Mouse (Mus musculus) right cerebral cortex, postnatal 10 days (tissue): ENCODE results near the gene Otogl.

Experiments used
- DNase-seq, 2 experiments: peaks; one replicate each; pipeline ENCODE4 v3.0.0; 2021; ENCODE audit warnings: low spot score in 2 of 2

Gene Otogl

DNA sequence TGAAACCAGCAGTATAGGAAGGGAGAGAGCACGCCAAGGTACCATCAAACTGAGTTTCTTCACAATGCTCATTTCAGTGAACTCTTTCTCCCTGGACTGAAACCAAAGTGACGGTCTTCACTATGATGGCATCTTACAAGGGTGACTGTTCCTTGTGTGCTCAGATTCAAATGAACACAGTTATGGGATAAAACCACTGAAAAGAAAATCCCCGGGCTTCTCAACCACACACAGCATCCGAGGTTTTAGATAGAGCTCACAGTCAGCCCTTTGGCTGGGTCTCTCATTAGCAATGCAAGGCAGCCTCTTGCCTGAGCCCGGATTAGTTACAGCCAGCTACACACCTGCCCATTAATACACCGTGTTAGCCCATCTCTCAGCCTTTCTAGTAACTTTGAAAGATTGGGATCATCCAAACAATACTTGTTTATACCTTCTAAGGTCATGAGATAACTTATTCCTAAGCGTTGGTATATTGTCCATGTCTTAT, at the start of gene Otogl:
Gene Otogl (minus strand): TSS at position 51 of the 490 bp plus-strand sequence.
- DNase-seq: no peak

DNA sequence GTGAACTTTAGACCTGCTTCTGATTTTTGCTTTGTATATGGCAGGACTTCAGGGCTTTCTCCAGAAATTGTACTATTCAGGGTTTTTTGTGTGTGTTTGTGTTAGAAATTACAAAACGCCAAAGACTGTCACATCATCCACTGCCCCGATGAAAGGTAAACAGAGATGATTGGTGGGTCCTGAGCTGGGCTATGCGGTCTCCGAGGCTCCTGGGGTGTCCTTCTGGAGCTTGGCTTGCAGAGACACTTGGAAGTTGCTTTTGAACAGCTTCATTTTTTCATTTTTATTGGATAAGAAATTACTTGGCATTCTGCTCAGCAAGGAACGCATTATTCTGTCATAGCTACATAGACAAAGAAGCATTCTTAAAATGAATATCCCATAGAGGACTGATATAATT, 44.7 kb upstream of the Otogl start:
- no peak for DNase-seq

DNA sequence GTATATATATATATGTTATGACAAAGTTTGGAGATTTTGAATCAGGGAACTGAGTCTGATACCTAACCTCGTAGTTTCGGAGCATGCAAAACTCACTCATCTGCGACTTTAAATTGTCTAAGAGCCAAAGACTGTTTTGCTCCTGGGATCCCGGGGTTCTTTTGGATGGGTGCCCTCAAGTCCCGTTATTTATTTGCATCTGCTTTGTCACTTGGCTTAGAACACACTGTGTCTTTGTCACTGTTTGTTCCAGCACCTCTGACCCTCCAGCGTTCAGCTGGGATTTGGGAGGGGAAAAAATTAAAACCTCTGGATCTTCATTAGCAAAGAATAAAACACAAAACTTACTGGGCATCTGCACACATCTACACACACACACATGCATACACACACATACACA, 42.5 kb upstream of the Otogl start:
- no peak for DNase-seq

DNA sequence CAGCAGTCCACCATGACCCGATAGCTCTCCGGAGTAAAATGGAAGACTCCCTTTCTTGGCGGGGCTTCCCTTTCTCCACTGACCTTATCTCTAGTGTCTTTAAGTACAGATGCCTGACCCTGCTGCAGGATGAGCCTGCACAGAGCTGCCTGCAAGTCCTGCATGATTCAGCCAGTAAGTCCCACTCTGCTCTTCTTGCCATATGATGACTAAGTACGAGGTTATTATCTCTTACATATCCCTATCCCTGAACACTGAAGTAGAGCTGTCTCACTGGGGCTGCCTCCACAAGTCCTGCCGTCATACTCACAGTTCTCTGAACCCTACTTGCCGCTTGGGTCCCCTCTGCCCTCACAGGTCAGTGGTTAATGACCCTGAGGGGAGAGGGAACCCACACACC, 39.7 kb upstream of the Otogl start:
- no peak for DNase-seq

DNA sequence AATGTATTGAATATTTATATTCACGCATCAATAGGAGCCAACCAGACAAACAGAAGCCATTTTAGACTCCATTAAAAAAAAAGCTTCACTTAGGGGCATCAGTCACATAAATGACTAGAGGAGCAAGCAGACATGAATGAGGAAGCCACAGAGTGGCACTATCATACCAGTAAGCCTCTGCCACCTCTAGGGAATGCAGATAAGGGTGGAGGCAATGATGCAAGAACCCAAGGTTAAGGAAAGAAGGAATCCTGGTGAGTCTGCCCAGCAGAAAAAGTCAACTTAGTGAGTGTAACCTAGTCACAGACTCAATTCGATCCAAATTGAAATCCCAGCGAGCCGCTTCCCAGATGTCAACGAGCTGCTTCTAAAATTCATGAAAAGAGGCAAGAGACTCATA, 38.0 kb upstream of the Otogl start:
- no peak for DNase-seq

DNA sequence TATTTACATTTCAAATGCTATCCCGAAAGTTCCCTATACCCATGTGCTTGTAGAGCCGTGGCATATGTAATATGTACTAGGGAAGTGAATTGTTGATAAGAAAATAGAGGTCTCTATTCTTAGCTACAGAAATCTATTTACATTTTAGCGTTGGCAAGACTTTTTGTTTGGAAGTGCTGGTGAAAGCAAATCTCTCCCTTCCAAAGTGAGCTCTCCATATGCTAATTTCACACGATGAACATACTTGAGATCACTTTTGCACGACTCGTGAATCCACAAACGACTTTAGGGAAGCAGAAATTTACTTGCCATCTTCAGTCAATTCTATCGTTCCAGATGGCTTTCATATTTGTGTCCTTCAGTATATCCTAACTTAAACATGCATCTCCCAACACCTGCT, 36.7 kb upstream of the Otogl start:
- DNase-seq: no peak

DNA sequence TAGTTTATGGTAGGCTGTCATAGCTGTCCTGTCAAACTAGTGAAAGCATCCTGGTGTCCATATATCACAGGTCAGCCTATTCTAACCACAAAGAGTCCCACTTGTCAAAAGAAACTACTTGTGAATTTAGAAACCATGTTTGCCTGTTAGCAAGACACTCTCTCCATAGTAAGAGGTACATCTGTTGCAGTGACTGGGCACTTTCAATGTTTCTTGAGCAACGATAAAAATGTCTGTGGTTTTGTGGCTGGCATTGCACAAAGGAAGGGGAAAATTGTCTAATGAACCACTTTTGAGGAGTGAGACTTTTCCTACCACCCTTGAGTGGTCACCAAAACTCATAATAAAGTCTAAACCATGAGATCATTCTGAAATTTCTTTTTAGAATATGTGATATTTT, 36.1 kb upstream of the Otogl start:
- DNase-seq: no peak

DNA sequence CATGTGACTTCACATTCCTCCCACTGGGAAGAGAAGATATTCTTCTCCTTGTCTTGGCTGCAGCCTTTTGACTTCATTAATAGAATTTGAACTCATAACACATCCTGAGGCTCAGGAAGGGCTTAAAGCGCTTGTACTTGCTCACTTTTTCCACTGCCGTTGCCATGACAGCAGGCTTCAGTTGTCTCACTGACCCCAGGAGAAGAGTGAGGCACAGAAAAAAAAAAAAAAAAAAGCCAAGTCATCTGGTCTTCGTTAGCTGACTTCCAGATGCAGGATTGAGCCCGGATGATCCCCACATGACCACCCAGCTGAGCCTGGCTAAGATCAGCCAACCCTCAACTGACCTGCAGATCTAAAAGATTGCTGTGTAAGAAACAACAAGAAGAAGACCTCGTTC, 34.4 kb upstream of the Otogl start:
- no peak for DNase-seq

DNA sequence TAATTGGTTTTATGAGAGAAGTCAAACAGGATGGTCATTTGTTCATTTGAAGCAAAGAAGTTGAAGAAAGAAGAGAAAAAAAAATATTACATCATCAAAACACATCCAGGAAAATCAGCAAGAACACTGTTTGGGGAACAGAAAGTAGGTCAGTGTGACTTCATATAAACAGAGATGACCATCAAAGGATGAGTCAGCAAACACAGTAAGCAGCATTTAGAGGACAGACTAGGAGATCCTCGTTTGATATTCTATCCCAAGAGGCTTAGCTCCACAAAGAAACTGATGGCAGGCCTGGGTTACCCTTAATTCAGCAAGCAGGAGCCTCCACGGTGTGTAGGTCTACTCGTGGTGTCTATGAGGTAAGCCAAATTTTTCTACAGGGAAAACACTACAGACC, 31.9 kb upstream of the Otogl start:
- DNase-seq: no peak

DNA sequence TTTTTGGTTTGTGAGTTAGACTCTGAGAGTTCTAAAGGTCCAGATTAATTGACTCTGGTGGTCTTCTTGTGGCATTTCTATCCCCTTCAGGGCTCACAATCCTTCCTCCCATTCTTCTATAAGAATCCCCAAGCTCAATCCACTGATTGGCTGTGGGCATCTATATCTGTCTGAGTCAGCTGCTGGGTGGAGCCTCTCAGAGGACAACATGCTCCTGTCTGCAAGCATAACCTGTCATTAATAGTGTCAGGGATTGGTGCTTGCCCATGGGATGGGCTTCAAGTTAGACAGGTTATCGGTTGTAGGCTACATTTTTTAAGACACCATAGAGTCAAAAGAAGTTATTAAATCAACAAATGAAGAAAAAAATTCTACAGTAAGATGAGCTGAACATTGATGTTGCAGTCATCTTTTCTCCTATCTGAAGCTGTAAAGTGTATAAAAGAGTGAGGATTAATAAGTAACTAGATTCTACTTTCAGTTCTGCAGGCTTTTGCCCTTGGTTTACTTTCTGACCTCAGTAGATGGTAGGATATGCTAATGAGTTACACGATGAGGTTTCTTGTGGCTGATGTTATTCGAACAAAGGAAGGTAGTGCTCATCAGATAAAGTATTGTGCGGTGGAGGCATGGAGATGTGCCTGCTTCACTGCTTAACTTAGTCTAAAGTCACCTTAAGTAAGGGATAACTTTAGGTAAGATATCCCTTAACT, 29.4 kb upstream of the Otogl start:
- no peak for DNase-seq

DNA sequence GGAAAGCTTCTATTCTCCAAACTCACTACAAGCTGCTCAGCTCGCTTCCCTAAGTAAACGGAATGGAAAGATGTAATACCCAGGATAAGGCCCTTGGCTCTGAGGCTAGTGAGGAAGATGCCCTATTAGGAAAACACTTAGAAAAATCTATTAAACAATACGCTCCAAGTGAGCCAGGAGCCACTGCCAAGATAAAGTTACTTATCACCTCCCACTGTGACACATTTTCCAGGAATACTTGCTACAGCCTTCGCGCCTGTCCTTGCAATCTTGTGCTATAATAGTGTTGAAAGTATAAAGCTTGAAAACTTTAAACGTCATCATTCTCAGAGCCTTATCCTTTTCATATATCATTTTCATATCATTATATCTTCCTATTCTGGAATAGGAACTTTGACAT, 28.4 kb upstream of the Otogl start:
- DNase-seq: no peak

DNA sequence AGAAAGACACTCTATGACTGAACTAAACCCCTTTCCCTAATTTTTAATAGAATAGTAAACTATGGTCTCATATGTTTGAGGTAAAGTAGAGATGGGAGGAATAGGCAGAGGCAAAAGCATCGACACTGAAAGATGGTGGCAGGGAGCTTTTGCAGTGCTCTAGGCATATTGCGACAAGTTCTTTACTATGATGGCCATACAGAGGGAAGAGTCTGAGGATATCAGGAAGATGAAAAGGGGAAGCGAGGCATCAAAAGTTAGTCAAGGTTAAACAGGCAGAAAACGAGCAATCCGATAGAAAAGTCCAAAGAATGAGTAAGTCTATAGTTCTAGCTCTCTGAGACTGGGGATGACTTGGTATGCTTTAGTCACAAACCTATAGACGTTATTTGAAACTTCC, 27.9 kb upstream of the Otogl start:
- no peak for DNase-seq

DNA sequence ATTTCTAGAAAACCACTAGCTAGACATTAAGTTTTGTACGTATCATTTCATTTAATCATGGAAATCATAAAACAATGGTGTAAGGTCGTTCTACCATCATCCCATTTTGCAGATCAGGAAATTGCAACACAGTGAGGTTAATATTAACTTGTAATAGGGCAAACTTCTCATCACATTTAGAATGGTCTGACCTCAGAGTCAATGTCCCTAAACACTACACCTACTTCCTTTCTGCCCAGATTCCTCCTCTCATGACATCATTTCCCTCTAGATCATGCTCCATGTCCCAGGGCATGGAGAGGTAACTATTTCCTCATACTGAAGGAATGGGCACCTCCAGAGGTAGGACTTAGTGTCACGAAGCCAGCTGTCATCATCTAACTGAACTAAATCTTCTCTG, 22.1 kb upstream of the Otogl start:
- DNase-seq: no peak

DNA sequence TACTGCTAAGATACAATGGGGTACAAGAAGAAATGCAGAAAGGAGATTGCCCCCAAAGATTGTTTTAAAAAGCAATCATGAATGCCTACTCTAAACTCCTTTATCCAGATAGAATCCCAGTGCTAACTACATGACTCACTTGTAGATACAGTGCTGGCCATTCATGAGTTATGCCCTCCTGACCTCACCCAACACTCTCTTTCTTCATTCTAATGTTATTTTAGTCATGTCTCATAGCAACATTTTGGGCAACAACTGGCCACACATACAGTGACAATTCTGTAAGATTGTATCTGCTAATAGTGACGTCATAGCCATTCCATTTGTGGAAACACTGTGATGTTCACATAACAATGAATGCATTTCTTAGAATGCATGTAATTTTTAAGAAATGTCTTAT, 21.6 kb upstream of the Otogl start:
- DNase-seq: no peak

DNA sequence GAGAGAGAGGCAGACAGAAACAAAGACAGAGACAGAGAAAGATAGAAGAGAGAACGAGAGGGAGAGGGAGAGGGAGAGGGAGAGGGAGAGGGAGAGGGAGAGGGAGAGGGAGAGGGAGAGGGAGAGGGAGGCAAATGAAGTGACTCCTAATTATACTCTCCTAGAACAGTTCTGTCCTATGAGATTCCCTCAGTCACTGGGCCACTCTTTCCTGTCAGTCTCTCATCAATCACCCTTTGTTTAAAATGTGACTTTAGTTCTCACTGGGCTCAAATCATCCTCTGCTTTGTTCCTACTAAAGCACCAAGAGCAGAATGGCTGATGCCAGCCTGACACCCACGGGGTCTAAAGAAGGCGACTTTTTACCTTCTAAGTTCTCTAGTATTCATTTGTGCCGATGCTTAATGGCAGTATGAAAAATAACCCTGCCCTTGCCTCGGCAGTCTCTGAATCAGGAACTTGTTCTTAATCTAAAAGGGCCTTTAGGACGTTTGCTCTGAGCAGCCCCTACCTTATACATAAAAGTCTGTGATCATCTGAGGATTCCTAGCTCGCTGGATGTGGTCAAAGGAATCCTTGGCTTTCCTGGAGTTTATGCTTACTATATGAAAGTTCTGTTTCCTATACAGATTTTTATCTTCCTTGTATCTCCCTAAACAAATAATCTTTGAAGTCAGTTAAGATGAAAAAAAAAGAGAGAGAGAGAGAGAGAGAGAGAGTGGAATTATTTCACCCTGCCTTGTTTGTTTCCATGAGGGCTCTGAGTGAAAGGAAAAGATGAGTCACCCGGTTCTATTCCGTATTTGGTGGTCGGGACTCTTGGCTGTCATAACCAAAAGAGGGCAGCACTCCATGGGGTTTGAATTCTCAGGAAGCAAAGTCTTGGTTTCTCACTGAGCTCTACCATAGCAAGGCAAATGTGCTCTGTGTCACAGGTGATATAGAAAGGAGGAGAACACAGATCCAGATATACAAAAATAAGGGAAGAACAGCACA, 20.2 kb upstream of the Otogl start:
- peak; percentile 68 to 73 for DNase-seq

DNA sequence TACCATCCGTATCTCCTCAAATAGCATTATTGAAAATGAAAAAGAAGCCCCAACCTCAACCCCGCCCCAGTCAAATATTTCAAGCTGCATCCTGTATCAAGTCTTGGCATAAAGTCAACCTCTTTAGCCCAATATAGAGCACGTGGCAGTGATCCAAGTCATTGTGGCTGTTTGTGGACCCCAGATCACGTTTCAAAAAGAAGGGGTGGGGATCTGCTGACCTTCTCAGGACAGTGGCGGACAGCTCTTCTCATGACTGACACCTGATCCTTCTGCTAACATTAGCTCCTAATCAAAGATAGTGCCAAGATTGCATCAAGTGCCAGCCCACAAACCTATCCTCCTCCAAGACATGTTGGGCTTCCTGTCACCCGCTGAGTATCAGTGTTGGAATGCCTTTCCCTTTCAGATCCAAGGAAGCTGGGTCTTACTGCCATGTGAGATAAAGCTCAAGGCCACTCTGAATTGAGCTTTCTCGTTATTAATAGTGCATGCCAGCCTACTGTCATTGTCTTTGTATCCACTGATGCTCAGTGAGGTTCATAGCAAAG, 18.6 kb upstream of the Otogl start:
- no peak for DNase-seq

DNA sequence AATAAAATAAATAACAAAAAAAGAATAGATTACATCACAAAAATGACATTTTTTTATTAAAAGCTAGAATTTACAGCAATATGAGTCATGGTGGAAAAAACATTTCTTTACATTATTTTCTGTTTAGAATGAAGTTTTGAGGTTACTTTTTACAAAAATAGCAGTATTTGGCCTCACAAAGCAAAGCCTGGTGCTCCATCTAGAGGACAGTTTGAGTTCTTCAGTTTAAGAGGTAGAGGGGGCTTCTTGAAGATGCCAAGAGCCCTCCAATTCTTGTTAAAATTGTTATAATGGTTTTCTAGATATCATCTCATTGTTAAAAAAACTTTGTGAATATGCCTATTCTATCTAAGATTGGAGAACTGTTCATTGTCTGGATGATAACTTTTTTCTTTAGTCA, 13.4 kb upstream of the Otogl start:
- no peak for DNase-seq

DNA sequence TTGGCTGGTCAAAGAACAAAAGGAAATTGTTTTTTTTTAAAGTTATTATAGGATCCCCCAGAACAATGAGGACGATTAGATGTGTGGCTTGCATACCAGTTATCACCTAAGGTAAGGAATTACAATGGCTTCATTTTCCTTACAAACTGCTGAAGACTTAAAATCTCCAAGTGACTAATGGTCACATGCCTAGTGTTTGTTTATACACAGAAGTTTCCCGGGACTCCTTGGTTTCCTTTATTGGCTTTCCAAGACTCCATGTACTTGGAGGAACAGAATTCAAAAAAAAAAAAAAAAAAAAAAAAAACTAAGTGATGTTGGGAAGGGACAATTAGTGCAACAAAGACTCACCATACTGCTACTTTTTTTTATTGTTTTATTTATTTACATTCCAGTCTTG, 11.9 kb upstream of the Otogl start:
- DNase-seq: no peak

DNA sequence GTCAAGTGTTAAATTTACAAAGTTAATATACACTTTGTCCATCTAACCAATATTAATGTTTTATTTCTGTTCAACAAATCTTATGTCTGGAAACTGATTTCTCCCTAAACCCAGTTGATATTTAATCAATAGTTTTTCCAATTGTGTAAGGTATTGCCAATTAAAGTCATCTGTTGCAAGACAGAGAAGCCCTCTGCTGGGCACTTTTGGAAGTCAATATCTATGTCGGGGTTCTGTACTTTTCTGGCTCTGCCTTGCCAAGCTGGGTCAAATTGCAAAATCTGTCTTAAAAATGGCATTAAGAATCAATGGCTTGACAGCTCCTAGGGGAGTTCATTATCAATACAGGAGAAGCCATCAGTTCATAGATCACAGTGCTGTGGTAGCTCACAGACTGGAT, 10.8 kb upstream of the Otogl start:
- peak in 1 of 2 experiments; percentile 32 for DNase-seq

DNA sequence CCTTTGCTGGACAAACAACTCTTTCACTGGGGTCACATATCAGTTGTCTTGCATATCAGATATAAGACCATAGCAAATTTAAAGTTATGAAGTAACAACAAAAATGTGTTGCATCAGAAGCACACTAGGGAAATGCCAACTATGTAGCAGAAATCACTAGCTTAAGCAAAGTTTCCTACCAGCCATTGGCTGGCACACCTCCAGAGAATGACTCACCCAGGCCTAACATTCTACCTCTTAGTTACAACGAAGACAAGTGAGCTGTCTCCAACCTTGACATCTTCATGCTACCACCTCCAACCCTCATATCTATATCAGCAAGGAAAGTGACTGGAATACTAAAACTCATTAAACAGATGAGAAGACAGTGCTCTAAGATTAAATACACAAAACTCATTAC, 9.6 kb upstream of the Otogl start:
- DNase-seq: no peak

DNA sequence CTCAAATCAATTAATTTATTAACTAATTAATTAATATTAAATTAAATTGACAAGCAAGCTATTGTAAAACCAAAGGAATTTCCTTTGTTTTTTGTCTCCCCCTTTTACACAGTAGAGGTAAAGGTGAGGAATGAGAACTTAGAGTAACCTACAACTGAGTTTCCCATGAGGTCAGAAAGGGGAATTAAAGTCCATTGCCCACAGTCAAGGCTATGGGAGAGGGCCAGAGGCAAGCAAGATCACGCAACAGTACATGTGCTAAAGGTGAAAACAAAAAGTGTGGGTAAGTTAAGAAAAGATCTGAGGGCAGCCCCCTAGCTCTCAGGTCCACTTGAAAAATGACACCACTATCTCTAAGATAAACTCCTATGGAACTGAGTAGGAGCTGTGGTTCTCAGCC, 9.2 kb upstream of the Otogl start:
- no peak for DNase-seq

DNA sequence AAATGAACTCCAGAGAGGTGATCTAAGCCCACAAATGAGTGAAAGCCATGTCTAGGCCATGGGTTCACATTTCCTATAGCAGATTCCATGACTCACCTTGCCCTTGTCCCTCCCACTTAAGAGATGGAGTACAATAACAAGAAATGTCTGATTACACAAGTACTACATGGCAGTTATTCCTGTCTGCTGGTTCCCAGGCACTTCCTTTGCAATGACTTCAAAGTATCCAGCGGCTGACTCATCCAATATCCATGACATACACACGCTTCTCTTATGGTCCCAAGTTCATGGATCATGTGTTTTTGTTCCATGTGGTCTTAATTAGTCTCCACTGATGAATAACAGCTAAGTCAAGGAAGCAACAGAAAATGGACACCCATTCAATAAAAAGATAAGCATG, 1.1 kb upstream of the Otogl start:
- DNase-seq: no peak

DNA sequence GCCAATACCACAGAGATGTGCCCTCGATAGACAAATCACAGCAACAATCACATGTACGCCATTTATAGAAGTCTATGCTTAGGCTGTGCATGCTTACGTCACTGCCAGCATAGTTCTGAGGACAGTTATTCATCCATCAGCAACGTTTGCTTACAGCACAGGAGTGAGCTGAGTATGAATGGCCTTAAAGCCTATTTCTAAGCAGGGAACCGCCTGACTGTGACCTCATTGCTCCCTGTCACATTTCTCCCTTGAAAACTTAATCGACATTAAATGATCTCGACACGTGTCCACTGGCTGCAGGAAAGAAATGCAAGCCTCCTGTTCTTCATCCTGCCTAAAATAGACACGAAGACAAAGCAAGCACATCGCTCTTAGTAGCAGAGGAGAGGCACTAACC, 5.5 kb downstream of the Otogl start:
- DNase-seq: no peak
